Mouse (Mus musculus): ENCODE data around the gene Kdm2b. TPM values are rescaled to one million over a fixed set of nuclear protein-coding genes. Genes with fewer than 3 reads are reported as not detected.

Gene Kdm2b
- polyA plus RNA-seq, 1 experiment from 2014 or later, result 26.5 TPM

GRCm38 (mm10) chr5:123027436-123027835 lies 37.8 kb upstream of the Kdm2b start:
- no peak overlapping the region for H3K4me3 ChIP-seq (ENCODE audit: low read depth, low read length)
- peaks cover 17% of the 10 kb centered on the region for H3K4me1 ChIP-seq (ENCODE audit: control insufficient read depth, insufficient read depth, low read length)
- ATAC-seq (replicated peaks; ENCODE audit: insufficient number of reproducible peaks, low FRiP score, low TSS enrichment), result no peak
- H3K4me2 ChIP-seq, result no peak overlapping the region
- WGBS (ENCODE audit: insufficient replicate concordance), result 60% methylated on average over 6 of the region's 6 CpGs
- H3K9me3 ChIP-seq (replicated peaks; ENCODE audit: control insufficient read depth, low read length), result no peaks in the 10 kb centered on the region
- H3K9ac ChIP-seq (ENCODE audit: low read depth, low read length), result no peak overlapping the region
- H3K27ac ChIP-seq (ENCODE audit: low read depth, low read length), result no peak overlapping the region
- H3K27me3 ChIP-seq (ENCODE audit: control insufficient read depth, insufficient read depth, low read length), result no peaks in the 10 kb centered on the region
- peaks cover 13% of the 10 kb centered on the region for H3K36me3 ChIP-seq (ENCODE audit: control insufficient read depth, insufficient read depth, low read length)

GRCm38 (mm10) chr5:123026414-123026813 lies 36.8 kb upstream of the Kdm2b start:
- no peak overlapping the region for H3K4me3 ChIP-seq (ENCODE audit: low read depth, low read length)
- H3K27ac ChIP-seq (ENCODE audit: low read depth, low read length), result no peak overlapping the region
- no peak for ATAC-seq (replicated peaks; ENCODE audit: insufficient number of reproducible peaks, low FRiP score, low TSS enrichment)
- peaks cover 17% of the 10 kb centered on the region for H3K4me1 ChIP-seq (ENCODE audit: control insufficient read depth, insufficient read depth, low read length)
- H3K36me3 ChIP-seq (ENCODE audit: control insufficient read depth, insufficient read depth, low read length), result peaks cover 10% of the 10 kb centered on the region
- H3K4me2 ChIP-seq, result no peak overlapping the region
- 66% methylated on average over 6 of the region's 6 CpGs for WGBS (ENCODE audit: insufficient replicate concordance)
- no peaks in the 10 kb centered on the region for H3K9me3 ChIP-seq (replicated peaks; ENCODE audit: control insufficient read depth, low read length)
- no peaks in the 10 kb centered on the region for H3K27me3 ChIP-seq (ENCODE audit: control insufficient read depth, insufficient read depth, low read length)
- H3K9ac ChIP-seq (ENCODE audit: low read depth, low read length), result no peak overlapping the region

- no peaks in the 10 kb centered on the region for H3K27me3 ChIP-seq (ENCODE audit: control insufficient read depth, insufficient read depth, low read length)
- no peak overlapping the region for H3K4me3 ChIP-seq (ENCODE audit: low read depth, low read length)
- H3K27ac ChIP-seq (ENCODE audit: low read depth, low read length), result no peak overlapping the region
- H3K4me2 ChIP-seq, result no peak overlapping the region
- no peak overlapping the region for H3K9ac ChIP-seq (ENCODE audit: low read depth, low read length)
- 79% methylated on average over 9 of the region's 9 CpGs for WGBS (ENCODE audit: insufficient replicate concordance)
- no peaks in the 10 kb centered on the region for H3K9me3 ChIP-seq (replicated peaks; ENCODE audit: control insufficient read depth, low read length)
- H3K4me1 ChIP-seq (ENCODE audit: control insufficient read depth, insufficient read depth, low read length), result peaks cover 17% of the 10 kb centered on the region
- ATAC-seq (replicated peaks; ENCODE audit: insufficient number of reproducible peaks, low FRiP score, low TSS enrichment), result no peak
- peaks cover 7% of the 10 kb centered on the region; the same call in 1 of the 2 replicates for H3K36me3 ChIP-seq (ENCODE audit: control insufficient read depth, insufficient read depth, low read length)
These were observed 35.4 kb upstream of the Kdm2b start for GRCm38 (mm10) chr5:123024965-123025573.

- Histone ChIP-seq H3K9me3 (replicated peaks; ENCODE audit: control insufficient read depth, low read length) (no peaks in the 10 kb centered on the region), H3K27ac (ENCODE audit: low read depth, low read length) (no peak overlapping the region), H3K36me3 (ENCODE audit: control insufficient read depth, insufficient read depth, low read length) (peaks cover 4% of the 10 kb centered on the region; the same call in 1 of the 2 replicates), H3K9ac (ENCODE audit: low read depth, low read length) (no peak overlapping the region), H3K27me3 (ENCODE audit: control insufficient read depth, insufficient read depth, low read length) (no peaks in the 10 kb centered on the region), H3K4me3 (ENCODE audit: low read depth, low read length) (no peak overlapping the region), H3K4me1 (ENCODE audit: control insufficient read depth, insufficient read depth, low read length) (peaks cover 24% of the 10 kb centered on the region), H3K4me2 (no peak overlapping the region)
- ATAC-seq (replicated peaks; ENCODE audit: insufficient number of reproducible peaks, low FRiP score, low TSS enrichment), result no peak
- WGBS (ENCODE audit: insufficient replicate concordance), result 85% methylated on average over 6 of the region's 6 CpGs
These were observed 34.7 kb upstream of the Kdm2b start for GRCm38 (mm10) chr5:123024312-123024711.

- H3K4me1 ChIP-seq (ENCODE audit: control insufficient read depth, insufficient read depth, low read length), result peaks cover 29% of the 10 kb centered on the region
- no peak for ATAC-seq (replicated peaks; ENCODE audit: insufficient number of reproducible peaks, low FRiP score, low TSS enrichment)
- H3K36me3 ChIP-seq (ENCODE audit: control insufficient read depth, insufficient read depth, low read length), result no peaks in the 10 kb centered on the region
- no peaks in the 10 kb centered on the region for H3K9me3 ChIP-seq (replicated peaks; ENCODE audit: control insufficient read depth, low read length)
- H3K4me2 ChIP-seq, result no peak overlapping the region
- no peak overlapping the region for H3K4me3 ChIP-seq (ENCODE audit: low read depth, low read length)
- no peak overlapping the region for H3K27ac ChIP-seq (ENCODE audit: low read depth, low read length)
- 77% methylated on average over 6 of the region's 6 CpGs for WGBS (ENCODE audit: insufficient replicate concordance)
- no peak overlapping the region for H3K9ac ChIP-seq (ENCODE audit: low read depth, low read length)
- H3K27me3 ChIP-seq (ENCODE audit: control insufficient read depth, insufficient read depth, low read length), result no peaks in the 10 kb centered on the region
These were observed 33.4 kb upstream of the Kdm2b start for GRCm38 (mm10) chr5:123023049-123023448.

- Histone ChIP-seq H3K27ac (ENCODE audit: low read depth, low read length) (no peak overlapping the region), H3K4me2 (no peak overlapping the region), H3K4me1 (ENCODE audit: control insufficient read depth, insufficient read depth, low read length) (peaks cover 20% of the 10 kb centered on the region), H3K9ac (ENCODE audit: low read depth, low read length) (no peak overlapping the region), H3K27me3 (ENCODE audit: control insufficient read depth, insufficient read depth, low read length) (no peaks in the 10 kb centered on the region), H3K4me3 (ENCODE audit: low read depth, low read length) (no peak overlapping the region), H3K36me3 (ENCODE audit: control insufficient read depth, insufficient read depth, low read length) (no peaks in the 10 kb centered on the region), H3K9me3 (replicated peaks; ENCODE audit: control insufficient read depth, low read length) (no peaks in the 10 kb centered on the region)
- 85% methylated on average over 7 of the region's 7 CpGs for WGBS (ENCODE audit: insufficient replicate concordance)
- no peak for ATAC-seq (replicated peaks; ENCODE audit: insufficient number of reproducible peaks, low FRiP score, low TSS enrichment)
These were observed 31.8 kb upstream of the Kdm2b start for GRCm38 (mm10) chr5:123021438-123021837.

- WGBS (ENCODE audit: insufficient replicate concordance), result 91% methylated on average over 5 of the region's 5 CpGs
- H3K4me2 ChIP-seq, result no peak overlapping the region
- no peak overlapping the region for H3K9ac ChIP-seq (ENCODE audit: low read depth, low read length)
- H3K4me3 ChIP-seq (ENCODE audit: low read depth, low read length), result no peak overlapping the region
- no peaks in the 10 kb centered on the region for H3K36me3 ChIP-seq (ENCODE audit: control insufficient read depth, insufficient read depth, low read length)
- H3K27ac ChIP-seq (ENCODE audit: low read depth, low read length), result 0 out of 2 replicates have a peak overlapping the region, but pooled peaks have one; percentile 76
- no peak for ATAC-seq (replicated peaks; ENCODE audit: insufficient number of reproducible peaks, low FRiP score, low TSS enrichment)
- peaks cover 23% of the 10 kb centered on the region for H3K4me1 ChIP-seq (ENCODE audit: control insufficient read depth, insufficient read depth, low read length)
- no peaks in the 10 kb centered on the region for H3K9me3 ChIP-seq (replicated peaks; ENCODE audit: control insufficient read depth, low read length)
- H3K27me3 ChIP-seq (ENCODE audit: control insufficient read depth, insufficient read depth, low read length), result no peaks in the 10 kb centered on the region
These were observed 30.8 kb upstream of the Kdm2b start for GRCm38 (mm10) chr5:123020426-123020825.

GRCm38 (mm10) chr5:123019336-123020016 lies 29.9 kb upstream of the Kdm2b start:
- WGBS (ENCODE audit: insufficient replicate concordance), result 43% methylated on average over 10 of the region's 10 CpGs
- ATAC-seq (replicated peaks; ENCODE audit: insufficient number of reproducible peaks, low FRiP score, low TSS enrichment), result no peak
- H3K4me3 ChIP-seq (ENCODE audit: low read depth, low read length), result no peak overlapping the region
- H3K36me3 ChIP-seq (ENCODE audit: control insufficient read depth, insufficient read depth, low read length), result no peaks in the 10 kb centered on the region
- no peaks in the 10 kb centered on the region for H3K9me3 ChIP-seq (replicated peaks; ENCODE audit: control insufficient read depth, low read length)
- H3K27me3 ChIP-seq (ENCODE audit: control insufficient read depth, insufficient read depth, low read length), result no peaks in the 10 kb centered on the region
- 0 out of 2 replicates have a peak overlapping the region, but pooled peaks have one; percentile 56 for H3K9ac ChIP-seq (ENCODE audit: low read depth, low read length)
- peaks cover 24% of the 10 kb centered on the region for H3K4me1 ChIP-seq (ENCODE audit: control insufficient read depth, insufficient read depth, low read length)
- H3K27ac ChIP-seq (ENCODE audit: low read depth, low read length), result peak overlapping the region; percentile 76
- peak overlapping the region; percentile 29 for H3K4me2 ChIP-seq

- Histone ChIP-seq H3K9me3 (replicated peaks; ENCODE audit: control insufficient read depth, low read length) (no peaks in the 10 kb centered on the region), H3K4me1 (ENCODE audit: control insufficient read depth, insufficient read depth, low read length) (peaks cover 23% of the 10 kb centered on the region), H3K4me3 (ENCODE audit: low read depth, low read length) (no peak overlapping the region), H3K27ac (ENCODE audit: low read depth, low read length) (no peak overlapping the region), H3K4me2 (no peak overlapping the region), H3K27me3 (ENCODE audit: control insufficient read depth, insufficient read depth, low read length) (no peaks in the 10 kb centered on the region), H3K36me3 (ENCODE audit: control insufficient read depth, insufficient read depth, low read length) (no peaks in the 10 kb centered on the region), H3K9ac (ENCODE audit: low read depth, low read length) (no peak overlapping the region)
- no peak for ATAC-seq (replicated peaks; ENCODE audit: insufficient number of reproducible peaks, low FRiP score, low TSS enrichment)
- WGBS (ENCODE audit: insufficient replicate concordance), result 66% methylated on average over 4 of the region's 4 CpGs
These were observed 27.9 kb upstream of the Kdm2b start for GRCm38 (mm10) chr5:123017504-123017903.

Data from heart, embryonic 11.5 days (tissue).